Mouse (Mus musculus) kidney, embryonic 15.5 days (tissue): ENCODE measurements at regions not wholly inside any gene's neighbourhood (a gene's known extent, or its start where the extent isn't known, plus 50 kb on each side); places are given as distances from the start of the nearest gene placed in this dataset.
"Not testable (repeated sequence)": the region's sequence is repeated elsewhere in the genome, so short reads cannot be mapped to it uniquely, and the experiment has no call there.

ENCODE experiments used
- ATAC-seq: fragments of 200-750 bp; cut with Nextera tagmentation; replicated peaks from 2 replicates; pipeline ENCODE4 v1.8.0; 2017; ENCODE audit warnings: moderate TSS enrichment; ENCODE audit not compliant: low FRiP score
- H3K27ac ChIP-seq: fragments of 300-500 bp; sonication (generic); 2 replicates; pipeline ENCODE4 v1.5.1; 2015; ENCODE audit warnings: mild to moderate bottlenecking, inconsistent platforms
- H3K27me3 ChIP-seq: fragments of 300-500 bp; sonication (generic); 2 replicates; pipeline ENCODE4 v1.6.1; 2015; ENCODE audit warnings: inconsistent platforms
- H3K36me3 ChIP-seq: fragments of 300-500 bp; sonication (generic); 2 replicates; pipeline ENCODE4 v1.6.1; 2015; ENCODE audit warnings: inconsistent platforms
- H3K4me1 ChIP-seq: fragments of 300-500 bp; sonication (generic); 2 replicates; pipeline ENCODE4 v1.6.1; 2015; ENCODE audit warnings: inconsistent platforms
- H3K4me2 ChIP-seq: fragments of 300-500 bp; sonication (generic); 2 replicates; pipeline ENCODE4 v1.6.1; 2015; ENCODE audit warnings: moderate library complexity, mild to moderate bottlenecking, inconsistent platforms
- H3K4me3 ChIP-seq: fragments of 300-500 bp; sonication (generic); replicated peaks from 2 replicates; pipeline ENCODE4 v1.5.1; 2015; ENCODE audit warnings: mild to moderate bottlenecking, inconsistent platforms
- H3K9ac ChIP-seq: fragments of 300-500 bp; sonication (generic); 2 replicates; pipeline ENCODE4 v1.6.1; 2015; ENCODE audit warnings: mild to moderate bottlenecking, inconsistent platforms
- H3K9me3 ChIP-seq: fragments of 300-500 bp; sonication (generic); replicated peaks from 2 replicates; pipeline ENCODE4 v1.6.1; 2016; ENCODE audit warnings: inconsistent platforms
- WGBS: fragments of 180-500 bp; shearing (Covaris S2); methylation state at CpG from one replicate; pipeline ENCODE4 v1.1.7; 2015; ENCODE audit warnings: mixed read lengths; 5-methylcytosine and 5-hydroxymethylcytosine counted together

GRCm38 (mm10) chr9:5424236-5424635 is 79.0 kb downstream of the Casp12 start:
- WGBS: 92% methylated on average over 4 of the region's 4 CpGs
- Histone ChIP-seq H3K9me3 (no peaks in the 10 kb centered on the region), H3K4me2 (no peak overlapping the region), H3K4me3 (no peak overlapping the region), H3K27me3 (no peaks in the 10 kb centered on the region), H3K27ac (no peak overlapping the region), H3K36me3 (no peaks in the 10 kb centered on the region), H3K9ac (no peak overlapping the region), H3K4me1 (no peaks in the 10 kb centered on the region)
- ATAC-seq: no peak

- Histone ChIP-seq H3K4me2 (no peak overlapping the region), H3K9ac (no peak overlapping the region), H3K4me3 (no peak overlapping the region), H3K27me3 (no peaks in the 10 kb centered on the region), H3K36me3 (no peaks in the 10 kb centered on the region), H3K4me1 (no peaks in the 10 kb centered on the region), H3K27ac (no peak overlapping the region), H3K9me3 (no peaks in the 10 kb centered on the region)
- 79% methylated on average over 2 of the region's 2 CpGs for WGBS
- no peak for ATAC-seq
Observed at GRCm38 (mm10) chr9:5448180-5448579, 103.0 kb downstream of the Casp12 start.

- H3K4me2 ChIP-seq: no peak overlapping the region
- no peaks in the 10 kb centered on the region for H3K36me3 ChIP-seq
- no peak for ATAC-seq
- no peaks in the 10 kb centered on the region for H3K27me3 ChIP-seq
- no peak overlapping the region for H3K4me3 ChIP-seq
- H3K9ac ChIP-seq: no peak overlapping the region
- no peaks in the 10 kb centered on the region for H3K4me1 ChIP-seq
- no peak overlapping the region for H3K27ac ChIP-seq
- H3K9me3 ChIP-seq: no peaks in the 10 kb centered on the region
Observed at GRCm38 (mm10) chr9:5456606-5457005, 111.4 kb downstream of the Casp12 start.

GRCm38 (mm10) chr9:5472012-5472411 is 126.8 kb downstream of the Casp12 start:
- Histone ChIP-seq H3K4me1 (no peaks in the 10 kb centered on the region), H3K9me3 (no peaks in the 10 kb centered on the region), H3K4me2 (no peak overlapping the region), H3K27me3 (no peaks in the 10 kb centered on the region), H3K36me3 (no peaks in the 10 kb centered on the region), H3K9ac (no peak overlapping the region), H3K27ac (no peak overlapping the region), H3K4me3 (no peak overlapping the region)
- ATAC-seq: no peak
- WGBS: 90% methylated on average over 1 of the region's 1 CpGs

GRCm38 (mm10) chr9:5474271-5474670 is 129.0 kb downstream of the Casp12 start:
- H3K4me2 ChIP-seq: no peak overlapping the region
- no peak overlapping the region for H3K9ac ChIP-seq
- H3K27me3 ChIP-seq: no peaks in the 10 kb centered on the region
- H3K9me3 ChIP-seq: no peaks in the 10 kb centered on the region
- no peak overlapping the region for H3K4me3 ChIP-seq
- no peak overlapping the region for H3K27ac ChIP-seq
- ATAC-seq: no peak
- no peaks in the 10 kb centered on the region for H3K36me3 ChIP-seq
- H3K4me1 ChIP-seq: no peaks in the 10 kb centered on the region

GRCm38 (mm10) chr9:5485258-5485657 is 140.0 kb downstream of the Casp12 start:
- Histone ChIP-seq H3K9me3 (0 out of 2 replicates have a peak, but pooled peaks cover 5% of the 10 kb centered on the region), H3K4me1 (no peaks in the 10 kb centered on the region), H3K27me3 (no peaks in the 10 kb centered on the region), H3K4me2 (no peak overlapping the region), H3K27ac (no peak overlapping the region), H3K36me3 (no peaks in the 10 kb centered on the region), H3K9ac (no peak overlapping the region), H3K4me3 (no peak overlapping the region)
- 95% methylated on average over 2 of the region's 2 CpGs for WGBS
- no peak for ATAC-seq

- no peak overlapping the region for H3K9ac ChIP-seq
- 75% methylated on average over 2 of the region's 2 CpGs for WGBS
- ATAC-seq: no peak
- H3K4me1 ChIP-seq: no peaks in the 10 kb centered on the region
- H3K27ac ChIP-seq: no peak overlapping the region
- H3K4me3 ChIP-seq: no peak overlapping the region
- H3K36me3 ChIP-seq: no peaks in the 10 kb centered on the region
- H3K9me3 ChIP-seq: no peaks in the 10 kb centered on the region
- H3K27me3 ChIP-seq: no peaks in the 10 kb centered on the region
- no peak overlapping the region for H3K4me2 ChIP-seq
Observed at GRCm38 (mm10) chr9:5496837-5497236, 151.6 kb downstream of the Casp12 start.

GRCm38 (mm10) chr9:5498306-5498705 is 153.1 kb downstream of the Casp12 start:
- Histone ChIP-seq H3K4me2 (no peak overlapping the region), H3K27me3 (no peaks in the 10 kb centered on the region), H3K9ac (no peak overlapping the region), H3K9me3 (no peaks in the 10 kb centered on the region), H3K4me1 (no peaks in the 10 kb centered on the region), H3K4me3 (no peak overlapping the region), H3K27ac (no peak overlapping the region), H3K36me3 (no peaks in the 10 kb centered on the region)
- no peak for ATAC-seq
- WGBS: 71% methylated on average over 3 of the region's 3 CpGs

- Histone ChIP-seq H3K27ac (no peak overlapping the region), H3K27me3 (no peaks in the 10 kb centered on the region), H3K4me1 (no peaks in the 10 kb centered on the region), H3K9ac (no peak overlapping the region), H3K4me3 (no peak overlapping the region), H3K36me3 (no peaks in the 10 kb centered on the region), H3K4me2 (no peak overlapping the region), H3K9me3 (no peaks in the 10 kb centered on the region)
- ATAC-seq: no peak
Observed at GRCm38 (mm10) chr9:5525762-5526360, 180.6 kb downstream of the Casp12 start.

- 74% methylated on average over 1 of the region's 1 CpGs for WGBS
- H3K36me3 ChIP-seq: no peaks in the 10 kb centered on the region
- H3K27ac ChIP-seq: no peak overlapping the region
- no peak overlapping the region for H3K4me3 ChIP-seq
- H3K9ac ChIP-seq: no peak overlapping the region
- no peaks in the 10 kb centered on the region for H3K27me3 ChIP-seq
- H3K4me1 ChIP-seq: no peaks in the 10 kb centered on the region
- no peak for ATAC-seq
- no peak overlapping the region for H3K4me2 ChIP-seq
- H3K9me3 ChIP-seq: no peaks in the 10 kb centered on the region
Observed at GRCm38 (mm10) chr9:5542604-5543003, 197.4 kb downstream of the Casp12 start.

GRCm38 (mm10) chr9:5575072-5575471 is 229.8 kb downstream of the Casp12 start:
- H3K9ac ChIP-seq: no peak overlapping the region
- ATAC-seq: no peak
- no peaks in the 10 kb centered on the region for H3K9me3 ChIP-seq
- H3K4me3 ChIP-seq: no peak overlapping the region
- H3K36me3 ChIP-seq: no peaks in the 10 kb centered on the region
- no peak overlapping the region for H3K4me2 ChIP-seq
- no peak overlapping the region for H3K27ac ChIP-seq
- WGBS: 85% methylated on average over 1 of the region's 1 CpGs
- no peaks in the 10 kb centered on the region for H3K4me1 ChIP-seq
- H3K27me3 ChIP-seq: no peaks in the 10 kb centered on the region

- not testable (repeated sequence) for H3K9ac ChIP-seq, H3K4me1 ChIP-seq, H3K4me2 ChIP-seq, H3K27me3 ChIP-seq, H3K4me3 ChIP-seq, H3K9me3 ChIP-seq, H3K27ac ChIP-seq, ATAC-seq, H3K36me3 ChIP-seq
- WGBS: 86% methylated on average over 11 of the region's 11 CpGs
Observed at GRCm38 (mm10) chr9:5578168-5578567, 232.9 kb downstream of the Casp12 start.

- Histone ChIP-seq H3K36me3 (no peaks in the 10 kb centered on the region), H3K9ac (no peak overlapping the region), H3K4me1 (no peaks in the 10 kb centered on the region), H3K4me3 (no peak overlapping the region), H3K4me2 (no peak overlapping the region), H3K27me3 (no peaks in the 10 kb centered on the region), H3K27ac (no peak overlapping the region), H3K9me3 (no peaks in the 10 kb centered on the region)
- 74% methylated on average over 3 of the region's 3 CpGs for WGBS
- no peak for ATAC-seq
Observed at GRCm38 (mm10) chr9:5595891-5596635, 250.8 kb downstream of the Casp12 start.
